Mouse (Mus musculus): ENCODE measurements around the gene Mical2. TPM values are rescaled to one million over a fixed set of nuclear protein-coding genes. Genes with fewer than 3 reads are reported as not detected.

Gene Mical2
- polyA plus RNA-seq, 1 experiment from 2014 or later: 2.5 TPM

- DNase-seq (ENCODE audit: low spot score): no peak
Observed at GRCm38 (mm10) chr7:112299521-112300096, 74.0 kb downstream of the Mical2 start.

GRCm38 (mm10) chr7:112300141-112300540 lies 74.5 kb downstream of the Mical2 start:
- no peak for ATAC-seq (replicated peaks; ENCODE audit: insufficient number of reproducible peaks, low FRiP score, low TSS enrichment, low read depth)

More at GRCm38 (mm10) chr7:112299521-112300096, 74.0 kb downstream of the Mical2 start:
- 65% methylated on average over 10 of the region's 10 CpGs for WGBS
- Histone ChIP-seq H3K4me3 (ENCODE audit: low read depth, low read length) (no peak overlapping the region), H3K9me3 (replicated peaks; ENCODE audit: control insufficient read depth, low read length) (no peaks in the 10 kb centered on the region), H3K27ac (replicated peaks; ENCODE audit: low read depth, low read length) (no peak overlapping the region), H3K36me3 (replicated peaks; ENCODE audit: control insufficient read depth, insufficient read depth, low read depth, low read length) (no peaks in the 10 kb centered on the region), H3K4me1 (ENCODE audit: control insufficient read depth, insufficient read depth, low read length) (no peaks in the 10 kb centered on the region), H3K9ac (replicated peaks; ENCODE audit: low read length) (no peak overlapping the region), H3K27me3 (ENCODE audit: control insufficient read depth, insufficient read depth, low read length) (no peaks in the 10 kb centered on the region), H3K4me2 (ENCODE audit: low read depth, low read length) (no peak overlapping the region)
- no peak for ATAC-seq (replicated peaks; ENCODE audit: insufficient number of reproducible peaks, low FRiP score, low TSS enrichment, low read depth)

GRCm38 (mm10) chr7:112301052-112301451 lies 75.4 kb downstream of the Mical2 start:
- no peaks in the 10 kb centered on the region for H3K36me3 ChIP-seq (replicated peaks; ENCODE audit: control insufficient read depth, insufficient read depth, low read depth, low read length)
- no peak overlapping the region for H3K9ac ChIP-seq (replicated peaks; ENCODE audit: low read length)
- no peak overlapping the region for H3K4me3 ChIP-seq (ENCODE audit: low read depth, low read length)
- no peak for DNase-seq (ENCODE audit: low spot score)
- H3K27ac ChIP-seq (replicated peaks; ENCODE audit: low read depth, low read length): no peak overlapping the region
- H3K4me2 ChIP-seq (ENCODE audit: low read depth, low read length): no peak overlapping the region
- H3K27me3 ChIP-seq (ENCODE audit: control insufficient read depth, insufficient read depth, low read length): no peaks in the 10 kb centered on the region
- no peaks in the 10 kb centered on the region for H3K9me3 ChIP-seq (replicated peaks; ENCODE audit: control insufficient read depth, low read length)
- ATAC-seq (replicated peaks; ENCODE audit: insufficient number of reproducible peaks, low FRiP score, low TSS enrichment, low read depth): no peak
- H3K4me1 ChIP-seq (ENCODE audit: control insufficient read depth, insufficient read depth, low read length): no peaks in the 10 kb centered on the region

More at GRCm38 (mm10) chr7:112300141-112300540, 74.5 kb downstream of the Mical2 start:
- DNase-seq (ENCODE audit: low spot score): no peak
- Histone ChIP-seq H3K9ac (replicated peaks; ENCODE audit: low read length) (no peak overlapping the region), H3K9me3 (replicated peaks; ENCODE audit: control insufficient read depth, low read length) (no peaks in the 10 kb centered on the region), H3K27me3 (ENCODE audit: control insufficient read depth, insufficient read depth, low read length) (no peaks in the 10 kb centered on the region), H3K4me1 (ENCODE audit: control insufficient read depth, insufficient read depth, low read length) (no peaks in the 10 kb centered on the region), H3K27ac (replicated peaks; ENCODE audit: low read depth, low read length) (no peak overlapping the region), H3K4me3 (ENCODE audit: low read depth, low read length) (no peak overlapping the region), H3K36me3 (replicated peaks; ENCODE audit: control insufficient read depth, insufficient read depth, low read depth, low read length) (no peaks in the 10 kb centered on the region), H3K4me2 (ENCODE audit: low read depth, low read length) (no peak overlapping the region)
- WGBS: 83% methylated on average over 5 of the region's 5 CpGs

- no peaks in the 10 kb centered on the region for H3K4me1 ChIP-seq (ENCODE audit: control insufficient read depth, insufficient read depth, low read length)
- H3K27ac ChIP-seq (replicated peaks; ENCODE audit: low read depth, low read length): no peak overlapping the region
- H3K27me3 ChIP-seq (ENCODE audit: control insufficient read depth, insufficient read depth, low read length): no peaks in the 10 kb centered on the region
- H3K9ac ChIP-seq (replicated peaks; ENCODE audit: low read length): no peak overlapping the region
- H3K36me3 ChIP-seq (replicated peaks; ENCODE audit: control insufficient read depth, insufficient read depth, low read depth, low read length): no peaks in the 10 kb centered on the region
- no peak for ATAC-seq (replicated peaks; ENCODE audit: insufficient number of reproducible peaks, low FRiP score, low TSS enrichment, low read depth)
- no peak overlapping the region for H3K4me2 ChIP-seq (ENCODE audit: low read depth, low read length)
- no peak for DNase-seq (ENCODE audit: low spot score)
- H3K9me3 ChIP-seq (replicated peaks; ENCODE audit: control insufficient read depth, low read length): no peaks in the 10 kb centered on the region
- H3K4me3 ChIP-seq (ENCODE audit: low read depth, low read length): no peak overlapping the region
- 82% methylated on average over 8 of the region's 8 CpGs for WGBS
Observed at GRCm38 (mm10) chr7:112304382-112304781, 78.7 kb downstream of the Mical2 start.

GRCm38 (mm10) chr7:112309289-112310016 lies 83.8 kb downstream of the Mical2 start:
- ATAC-seq (replicated peaks; ENCODE audit: insufficient number of reproducible peaks, low FRiP score, low TSS enrichment, low read depth) (no peak), DNase-seq (ENCODE audit: low spot score) (no peak)
- Histone ChIP-seq H3K36me3 (replicated peaks; ENCODE audit: control insufficient read depth, insufficient read depth, low read depth, low read length) (no peaks in the 10 kb centered on the region), H3K4me3 (ENCODE audit: low read depth, low read length) (no peak overlapping the region), H3K27ac (replicated peaks; ENCODE audit: low read depth, low read length) (no peak overlapping the region), H3K9ac (replicated peaks; ENCODE audit: low read length) (no peak overlapping the region), H3K4me1 (ENCODE audit: control insufficient read depth, insufficient read depth, low read length) (no peaks in the 10 kb centered on the region), H3K9me3 (replicated peaks; ENCODE audit: control insufficient read depth, low read length) (no peaks in the 10 kb centered on the region), H3K4me2 (ENCODE audit: low read depth, low read length) (no peak overlapping the region), H3K27me3 (ENCODE audit: control insufficient read depth, insufficient read depth, low read length) (no peaks in the 10 kb centered on the region)
- 89% methylated on average over 11 of the region's 11 CpGs for WGBS

- ATAC-seq (replicated peaks; ENCODE audit: insufficient number of reproducible peaks, low FRiP score, low TSS enrichment, low read depth): no peak
- 85% methylated on average over 4 of the region's 4 CpGs for WGBS
- no peak overlapping the region for H3K4me3 ChIP-seq (ENCODE audit: low read depth, low read length)
- no peaks in the 10 kb centered on the region for H3K36me3 ChIP-seq (replicated peaks; ENCODE audit: control insufficient read depth, insufficient read depth, low read depth, low read length)
- H3K4me2 ChIP-seq (ENCODE audit: low read depth, low read length): no peak overlapping the region
- H3K27ac ChIP-seq (replicated peaks; ENCODE audit: low read depth, low read length): no peak overlapping the region
- no peak overlapping the region for H3K9ac ChIP-seq (replicated peaks; ENCODE audit: low read length)
- H3K9me3 ChIP-seq (replicated peaks; ENCODE audit: control insufficient read depth, low read length): no peaks in the 10 kb centered on the region
- no peak for DNase-seq (ENCODE audit: low spot score)
- H3K4me1 ChIP-seq (ENCODE audit: control insufficient read depth, insufficient read depth, low read length): no peaks in the 10 kb centered on the region
- no peaks in the 10 kb centered on the region for H3K27me3 ChIP-seq (ENCODE audit: control insufficient read depth, insufficient read depth, low read length)
Observed at GRCm38 (mm10) chr7:112310017-112310360, 84.3 kb downstream of the Mical2 start.

GRCm38 (mm10) chr7:112313211-112313610 lies 87.6 kb downstream of the Mical2 start:
- DNase-seq (ENCODE audit: low spot score) (no peak), ATAC-seq (replicated peaks; ENCODE audit: insufficient number of reproducible peaks, low FRiP score, low TSS enrichment, low read depth) (no peak)
- Histone ChIP-seq H3K27ac (replicated peaks; ENCODE audit: low read depth, low read length) (no peak overlapping the region), H3K9me3 (replicated peaks; ENCODE audit: control insufficient read depth, low read length) (no peaks in the 10 kb centered on the region), H3K4me2 (ENCODE audit: low read depth, low read length) (no peak overlapping the region), H3K4me1 (ENCODE audit: control insufficient read depth, insufficient read depth, low read length) (no peaks in the 10 kb centered on the region), H3K4me3 (ENCODE audit: low read depth, low read length) (no peak overlapping the region), H3K27me3 (ENCODE audit: control insufficient read depth, insufficient read depth, low read length) (no peaks in the 10 kb centered on the region), H3K36me3 (replicated peaks; ENCODE audit: control insufficient read depth, insufficient read depth, low read depth, low read length) (no peaks in the 10 kb centered on the region), H3K9ac (replicated peaks; ENCODE audit: low read length) (no peak overlapping the region)
- 64% methylated on average over 5 of the region's 5 CpGs for WGBS

- ATAC-seq (replicated peaks; ENCODE audit: insufficient number of reproducible peaks, low FRiP score, low TSS enrichment, low read depth) (no peak), DNase-seq (ENCODE audit: low spot score) (peak; percentile 33)
- WGBS: 63% methylated on average over 5 of the region's 5 CpGs
- no peak overlapping the region for H3K27ac ChIP-seq (replicated peaks; ENCODE audit: low read depth, low read length)
- no peak overlapping the region for H3K9ac ChIP-seq (replicated peaks; ENCODE audit: low read length)
- H3K4me1 ChIP-seq (ENCODE audit: control insufficient read depth, insufficient read depth, low read length): no peaks in the 10 kb centered on the region
- H3K27me3 ChIP-seq (ENCODE audit: control insufficient read depth, insufficient read depth, low read length): no peaks in the 10 kb centered on the region
- H3K36me3 ChIP-seq (replicated peaks; ENCODE audit: control insufficient read depth, insufficient read depth, low read depth, low read length): no peaks in the 10 kb centered on the region
- no peaks in the 10 kb centered on the region for H3K9me3 ChIP-seq (replicated peaks; ENCODE audit: control insufficient read depth, low read length)
- no peak overlapping the region for H3K4me3 ChIP-seq (ENCODE audit: low read depth, low read length)
- no peak overlapping the region for H3K4me2 ChIP-seq (ENCODE audit: low read depth, low read length)
Observed at GRCm38 (mm10) chr7:112313670-112314069, 88.0 kb downstream of the Mical2 start.

Measured in embryonic facial prominence, embryonic 11.5 days (tissue).